In genomic region chr8:79103923-79104580, GRCm38 (mm10) we compare ENCODE assay signal across 11 mouse cellular contexts.
DNase-seq lines count a peak whose midpoint lies in the region; ATAC-seq and TF ChIP-seq lines count a peak whose summit lies in the region.
"Had no signal": no experiment of that assay in that cellular context is flagged by ENCODE, and none has a peak within 500 bp of the region (broad histone marks: within the 10 kb centered on the region; RNA-seq: fewer than 3 reads in every experiment).

No protein-coding gene starts in this region.

- H3K9ac ChIP-seq in heart, embryonic 15.5 days: no peak overlapping the region
- no peak overlapping the region for H3K9ac ChIP-seq in midbrain, embryonic 14.5 days (replicated peaks; ENCODE audit: low read length)
- H3K9ac ChIP-seq in midbrain, embryonic 11.5 days (ENCODE audit: low read length): no peak overlapping the region
- H3K9ac ChIP-seq in intestine, embryonic 14.5 days (ENCODE audit: low read length): no peak overlapping the region
- no peak overlapping the region for H3K9ac ChIP-seq in stomach, postnatal 0 days (ENCODE audit: low read length)

- H3K27me3 ChIP-seq in heart, embryonic 15.5 days: no peaks in the 10 kb centered on the region
- no peaks in the 10 kb centered on the region for H3K27me3 ChIP-seq in midbrain, embryonic 14.5 days (ENCODE audit: control insufficient read depth, insufficient read depth, low read length)
- H3K27me3 ChIP-seq in midbrain, embryonic 11.5 days (ENCODE audit: control insufficient read depth, insufficient read depth, low read length): no peaks in the 10 kb centered on the region
- H3K27me3 ChIP-seq in intestine, embryonic 14.5 days (replicated peaks; ENCODE audit: control insufficient read depth, insufficient read depth, low read length): no peaks in the 10 kb centered on the region
- H3K27me3 ChIP-seq in stomach, postnatal 0 days (ENCODE audit: control insufficient read depth, insufficient read depth, low read length): no peaks in the 10 kb centered on the region

- H3K9me3 ChIP-seq in heart, embryonic 15.5 days (replicated peaks): no peaks in the 10 kb centered on the region
- no peaks in the 10 kb centered on the region for H3K9me3 ChIP-seq in midbrain, embryonic 14.5 days (ENCODE audit: control insufficient read depth, low read length)
- no peaks in the 10 kb centered on the region for H3K9me3 ChIP-seq in midbrain, embryonic 11.5 days (ENCODE audit: control insufficient read depth, low read length)
- H3K9me3 ChIP-seq in intestine, embryonic 14.5 days (ENCODE audit: control insufficient read depth, low read length): no peaks in the 10 kb centered on the region
- H3K9me3 ChIP-seq in stomach, postnatal 0 days (ENCODE audit: control insufficient read depth, low read length): no peaks in the 10 kb centered on the region

- 0 out of 2 replicates have a peak overlapping the region, but pooled peaks have one; percentile 42 for H3K27ac ChIP-seq in heart, embryonic 15.5 days
- no peak overlapping the region for H3K27ac ChIP-seq in midbrain, embryonic 14.5 days (replicated peaks; ENCODE audit: low read depth, low read length)
- H3K27ac ChIP-seq in midbrain, embryonic 11.5 days (ENCODE audit: low read depth, low read length): no peak overlapping the region
- H3K27ac ChIP-seq in intestine, embryonic 14.5 days (ENCODE audit: low read depth): peak overlapping the region; percentile 64; the same call in 1 of the 2 replicates
- H3K27ac ChIP-seq in stomach, postnatal 0 days (replicated peaks): peak overlapping the region; percentile 35

- WGBS in heart, embryonic 15.5 days: 73% methylated on average over 9 of the region's 9 CpGs
- WGBS in midbrain, embryonic 14.5 days: 87% methylated on average over 9 of the region's 9 CpGs
- WGBS in midbrain, embryonic 11.5 days: 81% methylated on average over 9 of the region's 9 CpGs
- whole genome bisulfite sequencing in intestine, embryonic 14.5 days: 41% methylated on average over 9 of the region's 9 CpGs
- 47% methylated on average over 9 of the region's 9 CpGs for WGBS in stomach, postnatal 0 days

- H3K4me2 ChIP-seq in heart, embryonic 15.5 days: no peak overlapping the region
- H3K4me2 ChIP-seq in midbrain, embryonic 14.5 days (ENCODE audit: low read length): no peak overlapping the region
- no peak overlapping the region for H3K4me2 ChIP-seq in midbrain, embryonic 11.5 days
- no peak overlapping the region; the same call in 1 of the 2 replicates for H3K4me2 ChIP-seq in intestine, embryonic 14.5 days (ENCODE audit: low read length)
- H3K4me2 ChIP-seq in stomach, postnatal 0 days (replicated peaks; ENCODE audit: low read depth): no peak overlapping the region

- no peak for TF ChIP-seq EP300 in stomach, postnatal 0 days (optimal IDR thresholded peaks at IDR 0.05)

- no peaks in the 10 kb centered on the region; the same call in 1 of the 2 replicates for H3K36me3 ChIP-seq in heart, embryonic 15.5 days
- peaks cover 5% of the 10 kb centered on the region; the same call in 1 of the 2 replicates for H3K36me3 ChIP-seq in midbrain, embryonic 14.5 days (ENCODE audit: control insufficient read depth, insufficient read depth, low read length)
- no peaks in the 10 kb centered on the region for H3K36me3 ChIP-seq in midbrain, embryonic 11.5 days (ENCODE audit: control insufficient read depth, insufficient read depth, low read length)
- H3K36me3 ChIP-seq in intestine, embryonic 14.5 days (ENCODE audit: control insufficient read depth, insufficient read depth, low read length): peaks cover 10% of the 10 kb centered on the region; the same call in 1 of the 2 replicates
- no peaks in the 10 kb centered on the region for H3K36me3 ChIP-seq in stomach, postnatal 0 days (ENCODE audit: control insufficient read depth, insufficient read depth, low read length)

- ATAC-seq in heart, embryonic 15.5 days (replicated peaks; ENCODE audit: insufficient number of reproducible peaks, insufficient read depth, low FRiP score, low read depth): no peak
- ATAC-seq in midbrain, embryonic 14.5 days (ENCODE audit: low FRiP score, low TSS enrichment): no peak
- no peak for ATAC-seq in midbrain, embryonic 11.5 days (ENCODE audit: low FRiP score)
- ATAC-seq in intestine, embryonic 14.5 days (replicated peaks; ENCODE audit: low FRiP score, low TSS enrichment, low read depth): no peak
- ATAC-seq in stomach, postnatal 0 days (ENCODE audit: low FRiP score, low TSS enrichment): peak; percentile 69

- no peak for TF ChIP-seq CTCF in stomach, postnatal 0 days (IDR thresholded peaks at IDR 0.05; ENCODE audit: low read depth)

- H3K4me3 ChIP-seq in heart, embryonic 15.5 days: no peak overlapping the region
- no peak overlapping the region for H3K4me3 ChIP-seq in midbrain, embryonic 14.5 days (replicated peaks; ENCODE audit: low read depth, low read length)
- no peak overlapping the region for H3K4me3 ChIP-seq in midbrain, embryonic 11.5 days (ENCODE audit: low read depth, low read length)
- H3K4me3 ChIP-seq in intestine, embryonic 14.5 days (ENCODE audit: low read depth, low read length): no peak overlapping the region
- no peak overlapping the region for H3K4me3 ChIP-seq in stomach, postnatal 0 days (ENCODE audit: low read depth, low read length)

- DNase-seq in heart, postnatal 10 days: no peak
- DNase-seq in midbrain, embryonic 14.5 days: peak; percentile 12
- DNase-seq in midbrain, embryonic 11.5 days (ENCODE audit: low spot score, missing footprints): no peak
- no peak for DNase-seq in intestine, embryonic 14.5 days (ENCODE audit: low spot score)
- DNase-seq in stomach, postnatal 0 days (ENCODE audit: low spot score): peak; percentile 27
- no peak for DNase-seq in right cerebral cortex, postnatal 4 days
- DNase-seq: adrenal gland, adult 8-10 months; layer of hippocampus, postnatal 36 days; spleen, adult 18-20 months; thymus, postnatal 14 days had no signal

- H3K4me1 ChIP-seq in heart, embryonic 15.5 days (replicated peaks): peaks cover 20% of the 10 kb centered on the region
- H3K4me1 ChIP-seq in midbrain, embryonic 14.5 days (ENCODE audit: control insufficient read depth, insufficient read depth, low read length): peaks cover 5% of the 10 kb centered on the region; the same call in 1 of the 2 replicates
- no peaks in the 10 kb centered on the region for H3K4me1 ChIP-seq in midbrain, embryonic 11.5 days (ENCODE audit: control insufficient read depth, insufficient read depth, low read length)
- peaks cover 29% of the 10 kb centered on the region for H3K4me1 ChIP-seq in intestine, embryonic 14.5 days (replicated peaks; ENCODE audit: control insufficient read depth, insufficient read depth, low read length)
- peaks cover 2% of the 10 kb centered on the region; the same call in 1 of the 2 replicates for H3K4me1 ChIP-seq in stomach, postnatal 0 days (replicated peaks; ENCODE audit: control insufficient read depth, insufficient read depth)

- intact Hi-C loops in heart, postnatal 10 days (cut with DNase I): no loop called here

Comparison
In these comparisons a context has a peak if more than half of its experiments do, and no peak if none do; other contexts are left out.
1. DNase-seq: peak in midbrain, embryonic 14.5 days (single experiment) and stomach, postnatal 0 days (single experiment); none in heart, postnatal 10 days (0 of 2), midbrain, embryonic 11.5 days (single experiment), intestine, embryonic 14.5 days (single experiment) and right cerebral cortex, postnatal 4 days (single experiment).
2. H3K27ac ChIP-seq: peak in heart, embryonic 15.5 days (single experiment), intestine, embryonic 14.5 days (single experiment) and stomach, postnatal 0 days (single experiment); none in midbrain, embryonic 14.5 days (single experiment) and midbrain, embryonic 11.5 days (single experiment).